Mouse (Mus musculus): ENCODE data around the gene Slx4ip.

DNA sequence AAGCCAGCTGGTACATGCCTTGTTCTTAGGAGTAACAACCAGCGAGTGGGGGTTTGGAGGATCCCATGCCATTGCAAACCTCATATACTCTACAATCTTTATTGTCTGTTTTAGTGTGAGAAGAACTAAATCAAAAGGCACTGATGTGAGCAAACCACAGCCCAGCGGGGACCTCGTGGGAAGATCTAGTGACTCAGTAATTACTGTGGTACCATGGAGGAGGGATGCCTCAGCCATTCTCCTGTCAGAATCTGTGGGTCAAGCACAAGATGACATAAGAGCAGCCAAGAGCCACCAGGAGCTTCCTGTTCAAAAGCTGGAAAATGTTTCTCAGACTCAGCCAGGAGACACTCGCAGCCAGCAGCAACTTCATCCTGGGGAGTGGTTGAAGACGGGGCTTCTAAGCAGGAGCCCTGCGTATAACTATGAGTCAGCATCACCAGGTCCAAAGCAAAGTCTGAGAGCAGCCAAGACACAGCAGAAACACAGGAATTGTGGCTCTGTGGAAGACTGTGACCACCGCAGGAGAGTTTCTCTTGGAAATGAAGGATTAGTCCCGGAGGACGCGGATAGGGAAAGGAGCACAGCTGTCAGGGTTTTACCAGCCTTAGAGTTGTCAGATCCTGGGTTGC is 176.6 kb downstream of the Slx4ip start:
- TF ChIP-seq E2F4 (IDR thresholded peaks at IDR 0.05; ENCODE audit: borderline replicate concordance, low read depth, low read length) (no peak), HCFC1 (IDR thresholded peaks at IDR 0.05; ENCODE audit: low read depth, low read length) (no peak), GATA1 (IDR thresholded peaks at IDR 0.05; ENCODE audit: low read depth, low read length) (no peak), EP300 (IDR thresholded peaks at IDR 0.05; ENCODE audit: low read depth in 1 of 2, low read length in 2 of 2) (no peak), CTCF (IDR thresholded peaks at IDR 0.05 in 2 of 3, conservative IDR thresholded peaks at IDR 0.05 in 1 of 3; ENCODE audit: control insufficient read depth in 1 of 3, insufficient read depth in 1 of 3, low read depth in 2 of 3, low read length in 3 of 3, poor library complexity in 1 of 3, severe bottlenecking in 1 of 3) (no peak), MXI1 (IDR thresholded peaks at IDR 0.05; ENCODE audit: low read depth, low read length) (no peak), TCF12 (IDR thresholded peaks at IDR 0.05; ENCODE audit: low read depth, low read length) (no peak), TBP (IDR thresholded peaks at IDR 0.05; ENCODE audit: low read depth, low read length) (no peak)

Measured in MEL (cell line).